Mouse (Mus musculus) heart, adult 2 months (tissue): ENCODE measurements at regions not wholly inside any gene's neighbourhood (a gene's known extent, or its start where the extent isn't known, plus 50 kb on each side); places are given as distances from the start of the nearest gene placed in this dataset.

ENCODE experiments used
- CTCF ChIP-seq: fragments of 200-600 bp; IDR thresholded peaks from 2 replicates; pipeline ENCODE4 v1.8.1; 2022; ENCODE audit warnings: antibody characterized with exemption, mild to moderate bottlenecking, moderate library complexity
- POLR2A ChIP-seq: fragments of 200-500 bp; IDR thresholded peaks from 2 replicates; pipeline ENCODE4 v1.6.1; 2011; ENCODE audit warnings: mild to moderate bottlenecking, low read depth, low read length, control low read depth; ENCODE audit not compliant: insufficient read depth

GRCm38 (mm10) chr12:86814740-86815139 lies 69.9 kb downstream of the Irf2bpl start:
- TF ChIP-seq CTCF (no peak), POLR2A (no peak)
